Mouse (Mus musculus) ZHBTc4 (cell line): ENCODE results near the gene Dcaf12.

ENCODE experiments used
- DNase-seq: peaks from one replicate; pipeline ENCODE4 v3.0.0-alpha.2; 2011; ENCODE audit warnings: low read depth, low spot score

Dcaf12 gene

DNA sequence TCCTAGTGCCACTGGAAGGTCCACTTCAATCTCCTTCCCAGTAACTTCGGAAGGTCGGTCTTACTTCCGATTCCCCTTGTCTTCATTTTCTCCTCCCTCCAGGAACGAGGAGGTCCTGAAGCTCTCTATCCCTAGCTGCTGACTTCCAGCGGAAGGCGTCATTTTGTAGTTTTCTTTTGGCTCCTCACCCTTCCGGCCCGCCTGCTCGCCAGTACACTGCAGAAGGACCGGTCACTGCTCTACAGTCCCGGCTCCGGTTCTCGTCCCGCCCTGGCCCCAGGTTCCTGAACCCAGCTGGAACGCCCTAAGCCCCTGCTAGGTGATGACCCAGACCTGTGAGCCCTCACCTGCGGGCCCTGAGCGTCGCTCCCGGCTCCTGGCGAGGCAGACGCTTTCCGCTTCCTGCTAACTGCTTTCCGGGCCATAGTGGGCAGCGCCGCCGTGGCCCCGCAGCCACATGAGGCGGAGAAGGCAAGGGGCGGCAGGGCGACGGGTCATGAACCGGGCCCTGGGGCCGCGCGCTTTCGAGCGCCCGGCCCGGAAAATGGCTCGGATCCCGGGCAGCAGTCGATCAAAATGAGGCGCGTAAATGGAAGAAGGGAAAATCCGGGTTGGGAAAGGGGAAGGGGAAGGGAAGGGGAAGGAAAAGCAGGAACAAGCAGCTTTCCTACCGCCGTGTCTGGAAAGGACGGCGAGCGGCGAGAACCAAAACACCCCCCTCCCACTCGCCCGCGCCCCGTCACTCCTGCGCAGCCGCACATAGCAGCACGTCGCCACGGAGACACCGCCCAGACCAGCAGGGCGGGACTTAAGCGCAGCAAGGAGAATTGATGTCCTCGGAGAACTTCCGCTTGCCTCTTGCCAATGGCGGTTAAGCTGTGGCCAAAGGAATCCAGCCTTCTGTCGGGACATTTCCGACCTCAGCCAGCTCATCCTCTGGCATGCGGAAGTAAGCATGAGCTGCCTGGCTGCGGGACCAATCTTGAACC, at the start of gene Dcaf12:
Gene Dcaf12, minus strand, starts transcription at position 749 of the 989 bp plus-strand sequence.
- peak; percentile 99 for DNase-seq

- DNase-seq: no peak
Measured at GRCm38 (mm10) chr4:41361059-41361458, 46.4 kb upstream of the Dcaf12 start.

GRCm38 (mm10) chr4:41359358-41359757, 44.7 kb upstream of the Dcaf12 start:
- DNase-seq: no peak

GRCm38 (mm10) chr4:41358669-41359068, 44.0 kb upstream of the Dcaf12 start:
- DNase-seq: no peak

GRCm38 (mm10) chr4:41357154-41357553, 42.5 kb upstream of the Dcaf12 start:
- DNase-seq: no peak

DNA sequence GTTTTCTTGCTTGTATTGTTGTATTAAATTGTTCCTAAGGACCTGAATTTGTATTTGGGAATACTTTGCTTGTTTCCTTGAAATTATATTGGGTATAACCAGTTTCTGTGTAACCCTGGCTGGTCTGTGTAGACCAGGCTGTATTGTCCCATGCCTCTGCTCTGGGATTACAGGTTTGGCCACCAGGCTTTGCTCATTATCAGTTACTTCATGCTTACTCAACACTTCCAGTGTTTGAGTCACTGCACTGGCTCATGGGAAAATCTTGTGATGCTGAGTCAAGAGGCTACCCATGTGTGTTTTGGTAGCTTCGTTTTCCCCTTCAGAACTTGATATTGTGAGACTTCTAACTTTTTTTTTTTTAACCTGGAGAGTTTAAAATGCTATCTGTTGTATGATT, 38.6 kb upstream of the Dcaf12 start:
- peak; percentile 37 for DNase-seq

GRCm38 (mm10) chr4:41352758-41353157, 38.1 kb upstream of the Dcaf12 start:
- DNase-seq: no peak

DNA sequence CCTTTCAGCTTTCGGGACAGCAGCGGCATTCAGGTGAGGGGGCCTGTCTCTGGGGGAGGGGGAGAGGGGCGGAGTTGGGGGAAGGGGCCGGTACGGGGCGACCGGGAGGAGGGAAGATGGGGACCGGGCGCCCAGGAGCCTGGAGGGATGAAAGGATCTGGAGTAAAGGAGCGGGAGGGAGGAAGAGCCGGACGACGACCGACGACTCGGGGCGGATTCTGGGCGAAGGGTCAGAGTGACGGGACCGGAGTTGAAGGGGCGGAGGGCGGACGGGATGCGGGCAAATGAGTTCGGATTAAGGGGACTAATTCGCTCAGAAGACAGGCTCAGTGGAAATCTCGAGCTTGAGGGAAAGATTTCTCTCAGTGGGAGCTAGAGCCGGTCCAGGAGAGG, 34.5 kb upstream of the Dcaf12 start:
- DNase-seq: no peak

DNA sequence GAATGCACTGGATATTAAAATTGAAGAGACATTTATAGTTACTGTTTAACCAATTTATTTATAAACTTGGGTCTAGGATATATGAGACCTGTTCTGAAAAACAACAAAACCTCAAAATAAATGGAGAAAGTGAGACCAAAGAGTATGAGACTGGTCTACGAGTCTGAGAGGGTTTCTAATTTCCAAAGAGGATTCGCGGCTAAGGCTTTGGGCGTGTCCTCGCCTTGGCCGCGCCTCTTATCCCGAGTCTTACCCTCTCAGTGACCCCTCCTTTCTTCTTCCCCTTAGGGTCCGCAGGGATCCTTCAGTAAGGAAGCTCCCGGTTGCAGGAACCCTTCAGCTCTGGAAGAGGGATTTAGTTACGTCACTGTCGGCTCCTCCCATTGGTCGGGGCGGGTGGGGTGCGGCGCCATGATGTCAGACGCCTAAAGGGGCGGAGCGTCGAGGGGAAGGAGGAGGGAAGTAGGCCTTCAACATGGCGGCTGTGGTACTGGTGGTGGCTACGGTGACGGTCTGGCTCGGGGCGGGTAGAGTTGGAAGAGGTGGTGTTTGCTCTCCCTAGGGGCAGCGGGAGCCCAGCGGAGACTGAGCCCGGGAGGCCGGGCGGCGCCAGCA, 34.0 kb upstream of the Dcaf12 start, which contains the start of gene Ubap1:
Gene Ubap1, plus strand, starts transcription at position 413 of the 615 bp plus-strand sequence.
- peak; percentile 99 for DNase-seq

- no peak for DNase-seq
Measured at GRCm38 (mm10) chr4:41347839-41348238, 33.1 kb upstream of the Dcaf12 start.

- DNase-seq: no peak
Measured at GRCm38 (mm10) chr4:41346011-41346410, 31.3 kb upstream of the Dcaf12 start.

DNA sequence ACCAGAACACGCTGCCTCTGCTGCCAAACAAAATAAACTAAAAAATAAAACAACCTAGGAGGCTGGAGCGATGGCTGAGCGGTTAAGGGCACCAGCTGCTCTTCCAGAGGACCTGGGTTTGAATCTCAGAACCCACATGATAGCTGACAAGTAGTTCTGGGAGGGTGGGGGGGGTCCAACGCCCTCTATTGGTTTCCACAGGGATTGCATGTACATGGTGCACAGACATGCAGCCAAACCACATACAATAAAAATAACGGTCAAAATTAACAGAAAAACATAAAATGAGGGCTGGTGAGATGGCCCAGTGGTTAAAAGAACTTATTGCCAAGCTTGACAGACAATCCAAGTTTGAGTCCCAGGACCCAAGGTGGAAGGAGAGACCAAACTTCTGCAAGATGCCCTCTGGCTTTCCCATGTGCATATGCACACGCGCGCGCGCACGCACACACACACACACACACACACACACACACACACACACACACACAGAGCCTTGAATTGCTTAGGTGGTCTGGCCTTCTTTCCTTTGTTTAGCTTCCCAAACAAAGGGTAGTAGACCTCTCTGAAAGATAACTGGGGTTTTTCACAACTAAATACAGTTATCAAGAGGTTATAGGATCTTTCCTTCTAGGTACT, 26.3 kb upstream of the Dcaf12 start:
- peak; percentile 63 for DNase-seq

DNA sequence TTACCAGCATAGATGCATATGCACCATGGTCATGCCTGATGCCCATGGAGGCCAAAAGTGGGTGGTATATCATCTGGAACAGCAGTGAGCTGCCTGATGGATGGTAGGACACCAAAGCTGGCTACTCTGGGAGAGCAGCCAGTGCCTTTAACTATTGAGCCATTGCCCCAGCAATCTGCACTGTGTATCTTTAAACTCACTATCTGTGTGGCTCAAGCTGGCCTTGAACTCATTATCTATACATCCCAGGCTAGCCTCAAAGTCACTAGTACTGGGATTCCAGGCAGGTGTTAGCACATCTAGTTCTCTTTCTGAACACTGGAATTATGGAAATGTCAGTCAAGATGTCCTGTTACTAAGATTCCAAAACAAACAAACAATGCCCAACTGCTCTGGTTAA, 21.9 kb upstream of the Dcaf12 start:
- no peak for DNase-seq

- DNase-seq: no peak
Measured at GRCm38 (mm10) chr4:41331698-41332421, 17.2 kb upstream of the Dcaf12 start.

DNA sequence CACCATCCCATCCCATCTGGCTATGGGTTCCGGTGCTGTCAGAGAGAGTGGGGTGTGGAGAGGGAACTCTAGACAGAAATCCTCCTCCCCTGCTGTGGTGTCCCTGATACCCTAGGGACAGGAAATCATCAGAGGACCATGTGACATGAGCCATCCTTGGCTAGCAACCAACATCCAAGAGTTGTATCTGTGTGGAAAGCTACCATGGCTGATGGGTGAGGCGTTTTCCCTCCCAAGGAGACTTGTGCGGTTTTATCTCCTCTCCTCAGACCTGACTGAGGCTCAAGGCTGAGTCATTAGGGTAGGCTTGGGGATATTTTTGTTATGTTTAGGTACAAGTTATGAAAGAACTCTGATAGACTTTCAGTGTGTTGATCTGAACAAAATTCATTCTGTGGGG, 16.4 kb upstream of the Dcaf12 start:
- no peak for DNase-seq

GRCm38 (mm10) chr4:41329481-41329880, 14.8 kb upstream of the Dcaf12 start:
- DNase-seq: peak; percentile 86

DNA sequence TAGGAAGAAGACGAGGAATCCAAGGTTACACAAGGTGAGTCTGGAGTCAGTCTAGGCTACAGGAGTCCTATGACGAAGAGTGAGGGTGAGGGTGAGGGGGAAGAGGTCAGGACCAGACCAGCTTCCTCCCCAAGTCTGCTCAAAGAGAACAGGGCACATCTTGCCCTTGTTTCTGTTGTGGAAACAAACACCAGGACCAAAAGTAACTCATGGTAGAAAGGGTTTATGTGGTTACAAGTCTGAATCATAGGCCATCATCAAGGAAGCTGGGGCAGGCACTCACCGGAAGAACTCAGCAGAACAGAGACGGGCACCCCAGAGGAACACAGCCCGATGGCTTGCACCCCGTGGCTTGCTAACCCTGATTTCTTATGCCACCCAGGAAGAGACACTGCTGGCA, 12.2 kb upstream of the Dcaf12 start:
- DNase-seq: no peak

DNA sequence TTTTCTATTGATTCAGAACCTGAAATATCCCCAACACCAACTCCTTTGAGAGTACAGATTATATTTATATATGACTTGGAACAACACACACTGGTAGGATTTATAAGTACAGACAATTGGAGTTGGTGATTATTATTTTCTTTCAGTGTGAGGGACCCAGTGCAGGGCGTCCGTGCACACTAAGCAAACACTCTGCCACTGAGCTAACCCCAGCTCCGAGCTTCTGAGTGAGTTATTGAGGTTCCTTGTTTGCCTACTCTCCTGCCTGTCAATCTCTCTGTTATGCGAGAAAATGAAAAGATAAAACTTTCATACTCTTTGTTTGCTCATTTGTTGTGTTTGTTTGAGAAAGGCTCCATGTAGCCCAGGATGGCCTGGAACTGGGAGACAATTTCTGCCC, 6.3 kb upstream of the Dcaf12 start:
- DNase-seq: no peak

- no peak for DNase-seq
Measured at GRCm38 (mm10) chr4:41318267-41318666, 3.6 kb upstream of the Dcaf12 start.

DNA sequence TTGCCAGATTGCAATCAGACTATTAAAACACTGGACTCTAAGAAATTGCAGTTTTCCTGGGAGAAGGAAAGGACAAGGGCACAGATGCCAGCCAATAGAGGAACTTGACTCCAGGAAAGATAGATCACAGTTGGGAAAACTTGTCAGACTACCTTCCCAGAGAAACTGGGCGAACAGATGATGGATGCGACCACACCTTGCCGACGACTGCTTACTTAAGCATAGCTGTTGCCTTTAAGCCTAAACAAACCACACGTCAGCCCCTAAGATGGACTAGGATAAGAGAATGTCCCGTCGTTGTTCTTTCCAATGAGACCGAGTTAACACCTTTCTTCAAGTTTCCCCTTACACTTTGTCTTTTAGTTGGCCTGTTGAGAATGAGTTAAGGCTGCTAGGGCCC, 484 bp upstream of the Dcaf12 start:
- no peak for DNase-seq

- DNase-seq: no peak
Measured at GRCm38 (mm10) chr4:41313722-41314121, 967 bp downstream of the Dcaf12 start.
